Mouse (Mus musculus) myocyte (in vitro differentiated cells): ENCODE results near the gene Gsdme.

ENCODE experiments used
- CEBPB ChIP-seq: IDR thresholded peaks from 2 replicates; pipeline ENCODE4 v1.6.1; 2011; ENCODE audit warnings: mild to moderate bottlenecking, moderate library complexity; ENCODE audit not compliant: poor library complexity, insufficient read depth, severe bottlenecking
- E2F4 ChIP-seq: IDR thresholded peaks from one replicate; pipeline ENCODE4 v1.6.1; 2011; ENCODE audit warnings: mild to moderate bottlenecking, control low read depth, moderate library complexity; ENCODE audit not compliant: insufficient read depth
- MAX ChIP-seq: IDR thresholded peaks from one replicate; pipeline ENCODE4 v1.6.1; 2011; ENCODE audit warnings: low read depth, mild to moderate bottlenecking, control low read depth
- MYOD1 ChIP-seq, 3 experiments: IDR thresholded peaks; one replicate each; pipeline ENCODE4 v1.6.1; 2011; ENCODE audit warnings: control low read depth in 2 of 3, low read depth in 2 of 3, mild to moderate bottlenecking in 2 of 3, moderate library complexity in 1 of 3; ENCODE audit not compliant: insufficient read length in 2 of 3, control insufficient read depth in 1 of 3
- MYOG ChIP-seq, 3 experiments: IDR thresholded peaks; one replicate each; pipeline ENCODE4 v1.6.1; 2011; ENCODE audit warnings: control low read depth in 2 of 3, low read depth in 2 of 3, mild to moderate bottlenecking in 2 of 3; ENCODE audit not compliant: insufficient read length in 2 of 3, control insufficient read depth in 1 of 3, insufficient read depth in 1 of 3
- POLR2A ChIP-seq: IDR thresholded peaks from one replicate; pipeline ENCODE4 v1.6.1; 2011; ENCODE audit warnings: low read depth, mild to moderate bottlenecking, control low read depth, moderate library complexity; ENCODE audit not compliant: insufficient read length
- POLR2AphosphoS2 ChIP-seq: IDR thresholded peaks from one replicate; pipeline ENCODE4 v1.6.1; 2011; ENCODE audit warnings: low read depth, control low read depth; ENCODE audit not compliant: insufficient read length
- REST ChIP-seq: IDR thresholded peaks from one replicate; pipeline ENCODE4 v1.6.1; 2011; ENCODE audit warnings: mild to moderate bottlenecking, control low read depth, moderate library complexity; ENCODE audit not compliant: insufficient read depth, insufficient read length
- SRF ChIP-seq: IDR thresholded peaks from one replicate; pipeline ENCODE4 v1.6.1; 2011; ENCODE audit warnings: low read depth; ENCODE audit not compliant: control insufficient read depth, insufficient read length
- TCF12 ChIP-seq: IDR thresholded peaks from one replicate; pipeline ENCODE4 v1.6.1; 2011; ENCODE audit warnings: mild to moderate bottlenecking, control low read depth; ENCODE audit not compliant: poor library complexity, insufficient read depth, severe bottlenecking
- TCF3 ChIP-seq: IDR thresholded peaks from one replicate; pipeline ENCODE4 v1.6.1; 2011; ENCODE audit warnings: low read depth, control low read depth; ENCODE audit not compliant: insufficient read length
- USF1 ChIP-seq: IDR thresholded peaks from one replicate; pipeline ENCODE4 v1.6.1; 2011; ENCODE audit warnings: low read depth, mild to moderate bottlenecking, control low read depth, moderate library complexity

DNA sequence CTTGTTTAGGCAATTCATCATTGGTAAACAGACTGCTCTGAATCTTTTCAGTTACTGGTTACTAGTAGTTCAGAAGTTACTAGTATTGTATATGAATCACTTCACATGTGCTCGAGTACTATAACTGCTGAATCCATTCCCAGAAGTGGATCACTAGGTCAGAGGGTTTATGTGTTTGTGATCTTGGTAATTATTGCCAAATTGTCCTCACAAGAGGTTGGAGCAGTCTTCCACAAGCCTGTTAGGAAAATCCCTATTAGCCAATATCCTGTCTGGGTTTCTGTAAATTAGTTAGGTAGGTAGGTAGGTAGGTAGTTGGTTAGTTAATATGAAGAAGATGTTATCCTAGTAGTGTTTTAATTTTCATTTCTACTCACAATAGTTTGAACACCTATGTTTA is 87.9 kb downstream of the Gsdme start:
- TF ChIP-seq POLR2A, result no peak
- no peak for TF ChIP-seq SRF
- TF ChIP-seq TCF3, result no peak
- TF ChIP-seq MYOD1 (IDR thresholded peaks at IDR 0.05; ENCODE audit: control insufficient read depth in 1 of 3, insufficient read length in 2 of 3, low read depth in 2 of 3), result no peak
- no peak for TF ChIP-seq E2F4
- TF ChIP-seq REST, result no peak
- no peak for TF ChIP-seq USF1
- TF ChIP-seq POLR2AphosphoS2, result no peak
- no peak for TF ChIP-seq MAX
- no peak for TF ChIP-seq TCF12
- no peak for TF ChIP-seq MYOG (IDR thresholded peaks at IDR 0.05; ENCODE audit: control insufficient read depth in 1 of 3, insufficient read depth in 1 of 3, insufficient read length in 2 of 3, low read depth in 2 of 3)
- no peak for TF ChIP-seq CEBPB
